Mouse (Mus musculus) intestine, embryonic 14.5 days (tissue): ENCODE data around the gene Timm23. TPM values are rescaled to one million over a fixed set of nuclear protein-coding genes. Genes with fewer than 3 reads are reported as not detected.

Experiments
- polyA plus RNA-seq: library from polyadenylated mRNA; unstranded; fragments of >200 nt; fragmentation: Nextera tagmentation; extraction: Ambion mirVana; gene quantifications from 2 replicates; pipeline ENCODE4 v1.2.1, GENCODE M21; 2014

Gene Timm23
- polyA plus RNA-seq, 1 experiment from 2014 or later: 354 TPM

Other genes starting within 250 kb of the Timm23 start
- 0.04 TPM in 2 replicates for gene Galnt15, start 172.9 kb downstream of the Timm23 start, polyA plus RNA-seq
- 23.6 and 28.3 TPM in 2 replicates for gene Oxnad1, start 116.5 kb downstream of the Timm23 start, polyA plus RNA-seq
- gene Dph3, start 116.2 kb downstream of the Timm23 start, polyA plus RNA-seq: 112 and 114 TPM in 2 replicates
- not detected in 2 replicates for gene Msmb, start 59.9 kb downstream of the Timm23 start, polyA plus RNA-seq
- gene Ncoa4, start 42.0 kb downstream of the Timm23 start, polyA plus RNA-seq: 125 TPM in 2 replicates
- gene Parg, start 51 bp upstream of the Timm23 start, polyA plus RNA-seq: 43.8 and 45.5 TPM in 2 replicates
- gene Ogdhl, start 120.1 kb upstream of the Timm23 start, polyA plus RNA-seq: 17.8 and 19.9 TPM in 2 replicates
- gene 1700024G13Rik, start 186.5 kb upstream of the Timm23 start, polyA plus RNA-seq: not detected in 2 replicates